9 mouse cellular contexts compared by ENCODE assay signal in the genomic region with DNA sequence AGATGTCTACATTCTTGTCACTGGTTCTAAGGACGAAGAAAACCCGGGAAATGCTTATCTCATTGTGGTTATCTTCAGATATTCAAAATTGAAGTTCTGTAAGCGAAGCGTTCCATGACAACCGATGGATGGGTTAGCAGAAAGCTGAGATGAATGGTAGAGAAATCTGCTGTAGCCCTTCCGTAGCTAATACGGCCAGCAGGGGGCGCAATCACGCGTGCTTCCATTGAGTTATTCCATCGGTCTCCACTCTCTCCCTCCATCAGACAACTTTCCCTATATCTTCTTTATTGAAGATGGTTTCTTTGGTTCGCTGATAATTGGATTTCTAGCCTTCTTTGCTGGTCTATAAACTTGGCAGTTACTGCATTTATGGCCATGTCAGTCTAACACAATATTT.
DNase-seq lines count a peak whose midpoint lies in the region; ATAC-seq lines count a peak whose summit lies in the region.
"Had no signal": no experiment of that assay in that cellular context is flagged by ENCODE, and none has a peak within 500 bp of the region (broad histone marks: within the 10 kb centered on the region; RNA-seq: fewer than 3 reads in every experiment).

No protein-coding gene starts in this region.

- H3K4me3 ChIP-seq in hindbrain, embryonic 14.5 days (replicated peaks; ENCODE audit: low read length), result no peak overlapping the region
- H3K4me3 ChIP-seq in hindbrain, embryonic 13.5 days, result no peak overlapping the region
- H3K4me3 ChIP-seq: neural tube, embryonic 13.5 days had no signal

- no peak overlapping the region for H3K9ac ChIP-seq in hindbrain, embryonic 14.5 days
- no peak overlapping the region for H3K9ac ChIP-seq in hindbrain, embryonic 13.5 days
- H3K9ac ChIP-seq: neural tube, embryonic 13.5 days had no signal

- H3K27ac ChIP-seq in hindbrain, embryonic 14.5 days, result no peak overlapping the region
- no peak overlapping the region for H3K27ac ChIP-seq in hindbrain, embryonic 13.5 days
- H3K27ac ChIP-seq: neural tube, embryonic 13.5 days had no signal

- H3K9me3 ChIP-seq in hindbrain, embryonic 14.5 days (ENCODE audit: control insufficient read depth, low read length), result no peaks in the 10 kb centered on the region
- no peaks in the 10 kb centered on the region for H3K9me3 ChIP-seq in hindbrain, embryonic 13.5 days
- H3K9me3 ChIP-seq: neural tube, embryonic 13.5 days had no signal

- H3K27me3 ChIP-seq in hindbrain, embryonic 14.5 days (ENCODE audit: control insufficient read depth, insufficient read depth, low read length), result no peaks in the 10 kb centered on the region
- H3K27me3 ChIP-seq in hindbrain, embryonic 13.5 days, result no peaks in the 10 kb centered on the region
- H3K27me3 ChIP-seq: neural tube, embryonic 13.5 days had no signal

- intact Hi-C loops in left cerebral cortex, postnatal 36 days (cut with DNase I), result loop anchor here (5.0 kb wide), 1 partner anchor 714 kb away; no protein-coding TSS in a partner anchor

- H3K36me3 ChIP-seq in hindbrain, embryonic 14.5 days (replicated peaks; ENCODE audit: control insufficient read depth, insufficient read depth), result no peaks in the 10 kb centered on the region
- no peaks in the 10 kb centered on the region for H3K36me3 ChIP-seq in hindbrain, embryonic 13.5 days
- H3K36me3 ChIP-seq: neural tube, embryonic 13.5 days had no signal

- DNase-seq in hindbrain, embryonic 14.5 days (ENCODE audit: low spot score), result peak; percentile 75
- peak; percentile 4 for DNase-seq in Muller cell, postnatal 12 days (ENCODE audit: inconsistent ontology term)
- DNase-seq in adrenal gland, postnatal 36 days, result peak; percentile 67 to 70
- peak; percentile 72 for DNase-seq in gastrocnemius, postnatal 10 days
- peak; percentile 23 to 42 for DNase-seq in left cerebral cortex, postnatal 36 days (ENCODE audit: low spot score in 2 of 2)
- DNase-seq in right cerebral cortex, adult 2 months (ENCODE audit: low spot score in 2 of 2), result peak; percentile 54 to 66

- no peaks in the 10 kb centered on the region; the same call in 1 of the 2 replicates for H3K4me1 ChIP-seq in hindbrain, embryonic 14.5 days (replicated peaks; ENCODE audit: control insufficient read depth, insufficient read depth, low read length)
- H3K4me1 ChIP-seq in hindbrain, embryonic 13.5 days (replicated peaks), result 0 out of 2 replicates have a peak, but pooled peaks cover 9% of the 10 kb centered on the region
- H3K4me1 ChIP-seq: neural tube, embryonic 13.5 days had no signal

- no peak overlapping the region for H3K4me2 ChIP-seq in hindbrain, embryonic 14.5 days (replicated peaks)
- H3K4me2 ChIP-seq in hindbrain, embryonic 13.5 days, result no peak overlapping the region
- H3K4me2 ChIP-seq: neural tube, embryonic 13.5 days had no signal

- WGBS in hindbrain, embryonic 14.5 days, result 43% methylated on average over 12 of the region's 12 CpGs
- 36% methylated on average over 12 of the region's 12 CpGs for WGBS in hindbrain, embryonic 13.5 days

- no peak for ATAC-seq in hindbrain, embryonic 14.5 days (ENCODE audit: low FRiP score)
- ATAC-seq in hindbrain, embryonic 13.5 days (ENCODE audit: low FRiP score), result no peak
- no peak for ATAC-seq in monocyte, adult 5-6 weeks (replicated peaks; ENCODE audit: insufficient number of reproducible peaks, low FRiP score, low TSS enrichment, poor library complexity, severe bottlenecking)

Comparison
In these comparisons a context has a peak if more than half of its experiments do, and no peak if none do; other contexts are left out.
1. DNase-seq: peak in every context shown above with its lines; median percentile 75 in hindbrain, embryonic 14.5 days; 72 in gastrocnemius, postnatal 10 days; 68 in adrenal gland, postnatal 36 days; 60 in right cerebral cortex, adult 2 months; 32 in left cerebral cortex, postnatal 36 days; 4 in Muller cell, postnatal 12 days.